Mouse (Mus musculus) embryonic facial prominence, embryonic 15.5 days (tissue): ENCODE measurements around the gene Cyp2d11. TPM values are rescaled to one million over a fixed set of nuclear protein-coding genes. Genes with fewer than 3 reads are reported as not detected.
A peak's percentile ranks its signal among the peaks of the same experiment; 100 is the strongest.

ENCODE experiments used
- ATAC-seq: fragments of 200-750 bp; cut with Nextera tagmentation; 2 replicates; pipeline ENCODE4 v1.8.0; 2017; ENCODE audit warnings: low read depth, moderate TSS enrichment; ENCODE audit not compliant: insufficient number of reproducible peaks, low FRiP score, low TSS enrichment
- H3K27ac ChIP-seq: fragments of 300-500 bp; sonication (generic); replicated peaks from 2 replicates; pipeline ENCODE4 v1.5.1; 2015; ENCODE audit warnings: mild to moderate bottlenecking, inconsistent platforms
- H3K27me3 ChIP-seq: fragments of 300-500 bp; sonication (generic); 2 replicates; pipeline ENCODE4 v1.6.1; 2015; ENCODE audit warnings: inconsistent platforms
- H3K36me3 ChIP-seq: fragments of 300-500 bp; sonication (generic); 2 replicates; pipeline ENCODE4 v1.6.1; 2015; ENCODE audit warnings: mild to moderate bottlenecking, inconsistent platforms
- H3K4me1 ChIP-seq: fragments of 300-500 bp; sonication (generic); 2 replicates; pipeline ENCODE4 v1.6.1; 2015; ENCODE audit warnings: inconsistent platforms
- H3K4me2 ChIP-seq: fragments of 300-500 bp; sonication (generic); replicated peaks from 2 replicates; pipeline ENCODE4 v1.6.1; 2015; ENCODE audit warnings: mild to moderate bottlenecking, inconsistent platforms
- H3K4me3 ChIP-seq: fragments of 300-500 bp; sonication (generic); replicated peaks from 2 replicates; pipeline ENCODE4 v1.5.1; 2015; ENCODE audit warnings: mild to moderate bottlenecking, inconsistent platforms
- H3K9ac ChIP-seq: fragments of 300-500 bp; sonication (generic); 2 replicates; pipeline ENCODE4 v1.6.1; 2015; ENCODE audit warnings: inconsistent platforms
- H3K9me3 ChIP-seq: fragments of 300-500 bp; sonication (generic); replicated peaks from 2 replicates; pipeline ENCODE4 v1.6.1; 2016; ENCODE audit warnings: inconsistent platforms
- WGBS: fragments of 180-500 bp; shearing (Covaris S2); methylation state at CpG from one replicate; pipeline ENCODE4 v1.1.7; 2015; 5-methylcytosine and 5-hydroxymethylcytosine counted together
- polyA plus RNA-seq: library from polyadenylated mRNA; unstranded; fragments of >200 nt; fragmentation: Nextera tagmentation; extraction: Ambion mirVana; gene quantifications from 2 replicates; pipeline ENCODE4 v1.2.1, GENCODE M21; 2015

Gene Cyp2d11
- polyA plus RNA-seq, 1 experiment from 2014 or later, result not detected

GRCm38 (mm10) chr15:82348258-82348998, 45.4 kb downstream of the Cyp2d11 start:
- no peak overlapping the region for H3K4me2 ChIP-seq
- WGBS, result 82% methylated on average over 8 of the region's 8 CpGs
- no peak for ATAC-seq
- H3K4me1 ChIP-seq, result peaks cover 32% of the 10 kb centered on the region
- peaks cover 36% of the 10 kb centered on the region for H3K36me3 ChIP-seq
- no peak overlapping the region for H3K27ac ChIP-seq
- no peaks in the 10 kb centered on the region for H3K27me3 ChIP-seq
- H3K9me3 ChIP-seq, result no peaks in the 10 kb centered on the region
- no peak overlapping the region for H3K9ac ChIP-seq
- H3K4me3 ChIP-seq, result no peak overlapping the region

DNA sequence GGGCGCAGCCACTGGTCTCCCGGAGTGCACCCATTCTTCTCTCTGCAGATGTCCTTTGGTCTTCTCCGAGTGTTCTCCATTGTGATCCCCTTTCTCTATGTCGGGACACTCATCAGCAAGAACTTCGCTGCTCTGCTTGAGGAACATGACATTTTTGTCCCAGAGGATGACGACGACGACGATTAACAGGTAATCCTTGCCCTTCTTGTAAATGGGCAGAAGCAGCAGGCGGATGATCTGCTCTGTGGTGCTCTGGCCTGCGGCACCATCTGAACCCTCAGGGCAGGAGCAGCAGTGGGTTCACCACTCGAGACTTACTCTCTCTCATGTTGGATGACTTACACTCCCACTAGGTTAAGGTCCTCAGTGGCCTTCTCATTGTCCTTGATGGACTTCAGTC, 46.0 kb downstream of the Cyp2d11 start:
- peaks cover 39% of the 10 kb centered on the region for H3K36me3 ChIP-seq
- no peak overlapping the region for H3K27ac ChIP-seq
- H3K4me1 ChIP-seq, result peaks cover 26% of the 10 kb centered on the region
- no peak overlapping the region for H3K4me2 ChIP-seq
- no peak overlapping the region for H3K9ac ChIP-seq
- WGBS, result 90% methylated on average over 12 of the region's 12 CpGs
- no peaks in the 10 kb centered on the region for H3K9me3 ChIP-seq
- peak overlapping the region; percentile 81; the same call in 1 of the 2 replicates for H3K4me3 ChIP-seq
- no peaks in the 10 kb centered on the region for H3K27me3 ChIP-seq
- no peak for ATAC-seq

GRCm38 (mm10) chr15:82347303-82347676, 46.5 kb downstream of the Cyp2d11 start:
- Histone ChIP-seq H3K4me3 (peak overlapping the region; percentile 81), H3K27ac (no peak overlapping the region), H3K27me3 (no peaks in the 10 kb centered on the region), H3K9ac (0 out of 2 replicates have a peak overlapping the region, but pooled peaks have one; percentile 73), H3K4me2 (peak overlapping the region; percentile 87), H3K4me1 (peaks cover 23% of the 10 kb centered on the region), H3K36me3 (peaks cover 39% of the 10 kb centered on the region), H3K9me3 (no peaks in the 10 kb centered on the region)
- WGBS, result 78% methylated on average over 4 of the region's 4 CpGs
- ATAC-seq, result no peak

DNA sequence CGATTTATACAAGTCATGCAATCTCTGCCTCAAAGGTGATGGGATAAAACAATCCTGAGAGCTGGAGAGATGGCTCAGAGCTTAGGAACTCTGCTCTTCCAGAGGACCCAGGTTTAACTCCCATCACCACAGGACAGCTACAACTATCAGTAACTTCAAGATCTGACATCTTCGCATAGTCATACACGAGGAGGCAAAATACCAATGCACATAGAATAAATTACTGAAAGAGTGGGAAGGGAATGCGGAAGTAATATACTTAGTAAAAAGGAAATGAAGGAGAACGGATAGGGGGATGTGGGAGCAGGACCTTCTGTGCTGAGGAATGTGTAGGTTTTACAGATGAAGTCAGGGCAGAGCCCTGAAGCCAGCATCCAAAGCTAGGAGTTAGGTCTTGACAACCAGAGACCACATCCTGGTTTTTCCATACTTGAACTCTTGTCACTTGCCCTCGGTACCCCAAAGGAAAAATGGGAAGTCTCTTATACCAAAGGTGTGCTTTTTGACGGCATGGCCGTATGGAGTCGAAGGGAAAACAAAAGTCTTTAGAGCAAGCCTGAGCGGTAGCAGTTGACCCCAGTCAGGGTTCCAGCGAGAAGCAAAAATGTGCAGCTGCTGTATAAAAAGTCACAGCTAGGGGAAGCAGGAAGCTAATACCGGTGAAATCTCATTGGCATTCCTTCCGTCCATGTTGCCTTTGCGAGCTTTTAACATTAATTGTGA, 47.1 kb downstream of the Cyp2d11 start:
- no peaks in the 10 kb centered on the region for H3K27me3 ChIP-seq
- peaks cover 39% of the 10 kb centered on the region for H3K36me3 ChIP-seq
- H3K4me2 ChIP-seq, result peak overlapping the region; percentile 87
- no peak for ATAC-seq
- H3K9ac ChIP-seq, result peak overlapping the region; percentile 73
- 56% methylated on average over 14 of the region's 14 CpGs for WGBS
- peak overlapping the region; percentile 81 for H3K4me3 ChIP-seq
- H3K27ac ChIP-seq, result peak overlapping the region; percentile 94
- no peaks in the 10 kb centered on the region for H3K9me3 ChIP-seq
- peaks cover 24% of the 10 kb centered on the region for H3K4me1 ChIP-seq

GRCm38 (mm10) chr15:82345820-82346470, 47.9 kb downstream of the Cyp2d11 start:
- H3K36me3 ChIP-seq, result peaks cover 36% of the 10 kb centered on the region
- no peaks in the 10 kb centered on the region for H3K9me3 ChIP-seq
- H3K27me3 ChIP-seq, result no peaks in the 10 kb centered on the region
- ATAC-seq, result peak; percentile 97
- H3K27ac ChIP-seq, result peak overlapping the region; percentile 94
- peak overlapping the region; percentile 81 for H3K4me3 ChIP-seq
- H3K9ac ChIP-seq, result peak overlapping the region; percentile 73
- under 1% methylated on average over 51 of the region's 51 CpGs for WGBS
- H3K4me2 ChIP-seq, result peak overlapping the region; percentile 87
- peaks cover 28% of the 10 kb centered on the region for H3K4me1 ChIP-seq

GRCm38 (mm10) chr15:82344971-82345370, 48.9 kb downstream of the Cyp2d11 start:
- H3K4me3 ChIP-seq, result no peak overlapping the region
- H3K27me3 ChIP-seq, result no peaks in the 10 kb centered on the region
- 0 out of 2 replicates have a peak overlapping the region, but pooled peaks have one; percentile 17 for H3K27ac ChIP-seq
- H3K4me1 ChIP-seq, result peaks cover 36% of the 10 kb centered on the region
- no peak for ATAC-seq
- no peak overlapping the region for H3K9ac ChIP-seq
- H3K4me2 ChIP-seq, result no peak overlapping the region
- WGBS, result 88% methylated on average over 6 of the region's 6 CpGs
- peaks cover 27% of the 10 kb centered on the region for H3K36me3 ChIP-seq
- H3K9me3 ChIP-seq, result no peaks in the 10 kb centered on the region

DNA sequence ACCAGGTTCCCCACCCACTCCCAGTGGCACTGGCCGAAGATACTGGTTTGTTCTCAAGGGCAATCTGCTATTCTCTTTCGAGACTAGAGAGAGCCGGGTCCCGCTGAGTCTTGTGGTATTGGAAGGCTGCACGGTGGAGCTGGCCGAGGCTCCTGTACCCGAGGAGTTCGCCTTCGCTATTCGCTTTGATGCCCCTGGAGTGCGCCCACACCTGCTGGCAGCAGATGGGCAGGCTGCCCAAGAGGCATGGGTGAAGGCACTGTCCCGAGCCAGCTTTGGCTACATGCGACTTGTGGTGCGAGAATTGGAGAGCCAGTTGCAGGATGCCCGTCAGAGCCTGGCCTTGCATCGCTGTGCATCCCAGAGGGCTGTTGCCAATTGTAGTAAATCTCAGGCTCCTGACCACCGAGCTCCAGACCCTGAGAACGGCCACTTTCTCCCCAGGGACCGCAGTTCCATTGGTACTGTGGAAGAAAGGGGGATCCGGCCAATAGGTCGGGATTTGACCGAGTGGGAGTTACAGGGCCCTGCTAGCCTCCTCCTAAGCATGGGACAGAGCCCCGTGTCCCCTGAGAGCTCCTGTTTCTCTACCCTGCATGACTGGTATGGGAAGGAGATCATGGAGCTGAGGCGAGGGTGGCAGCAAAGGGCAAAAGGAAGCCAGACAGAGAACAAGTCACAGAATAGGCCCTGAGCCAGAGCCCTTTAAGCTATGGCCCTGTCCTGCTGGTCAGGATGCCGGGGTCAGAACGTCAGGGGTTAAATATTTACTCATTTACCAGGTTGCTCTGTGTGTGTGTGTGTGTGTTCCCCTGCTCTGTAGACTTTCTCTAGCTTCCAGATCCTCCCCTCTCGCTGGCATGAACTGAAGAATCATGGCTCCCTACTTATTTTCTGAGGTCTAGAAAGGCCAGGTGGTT, 50.2 kb downstream of the Cyp2d11 start:
- peaks cover 14% of the 10 kb centered on the region for H3K36me3 ChIP-seq
- WGBS, result 87% methylated on average over 27 of the region's 27 CpGs
- no peaks in the 10 kb centered on the region for H3K9me3 ChIP-seq
- H3K9ac ChIP-seq, result no peak overlapping the region
- H3K4me1 ChIP-seq, result peaks cover 42% of the 10 kb centered on the region
- H3K4me3 ChIP-seq, result no peak overlapping the region
- ATAC-seq, result no peak
- H3K4me2 ChIP-seq, result no peak overlapping the region
- no peak overlapping the region for H3K27ac ChIP-seq
- no peaks in the 10 kb centered on the region for H3K27me3 ChIP-seq

DNA sequence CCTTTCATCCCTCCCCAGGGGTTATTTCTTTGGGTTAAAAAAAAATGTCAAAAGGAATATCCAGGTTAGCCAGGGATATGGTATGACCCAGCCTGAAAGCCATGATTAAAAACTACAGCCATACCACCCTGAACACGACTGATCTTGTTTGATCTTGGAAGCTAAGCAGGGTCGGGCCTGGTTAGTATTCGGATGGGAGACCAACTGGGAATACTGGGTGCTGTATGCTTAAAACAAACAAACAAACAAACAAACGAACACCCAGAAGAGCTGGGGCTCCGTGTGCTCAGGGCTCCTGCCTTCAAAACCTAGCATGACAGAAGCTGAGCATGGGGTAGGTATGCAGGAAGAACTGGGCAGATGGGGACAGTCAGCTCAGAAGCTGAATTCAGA, 51.3 kb downstream of the Cyp2d11 start:
- 71% methylated on average over 5 of the region's 5 CpGs for WGBS
- Histone ChIP-seq H3K9me3 (no peaks in the 10 kb centered on the region), H3K27me3 (no peaks in the 10 kb centered on the region), H3K27ac (no peak overlapping the region), H3K4me3 (no peak overlapping the region; the same call in 1 of the 2 replicates), H3K4me1 (peaks cover 45% of the 10 kb centered on the region), H3K9ac (no peak overlapping the region), H3K36me3 (0 out of 2 replicates have a peak, but pooled peaks cover 4% of the 10 kb centered on the region), H3K4me2 (0 out of 2 replicates have a peak overlapping the region, but pooled peaks have one; percentile 72)
- no peak for ATAC-seq

- Histone ChIP-seq H3K9ac (peak overlapping the region; percentile 68), H3K4me1 (peaks cover 44% of the 10 kb centered on the region), H3K27me3 (no peaks in the 10 kb centered on the region), H3K36me3 (peaks cover 5% of the 10 kb centered on the region; the same call in 1 of the 2 replicates), H3K27ac (peak overlapping the region; percentile 85), H3K4me2 (peak overlapping the region; percentile 72), H3K9me3 (no peaks in the 10 kb centered on the region), H3K4me3 (peak overlapping the region; percentile 59)
- ATAC-seq, result no peak
- WGBS, result 53% methylated on average over 15 of the region's 15 CpGs
Observed at GRCm38 (mm10) chr15:82341675-82342542, 51.9 kb downstream of the Cyp2d11 start.

DNA sequence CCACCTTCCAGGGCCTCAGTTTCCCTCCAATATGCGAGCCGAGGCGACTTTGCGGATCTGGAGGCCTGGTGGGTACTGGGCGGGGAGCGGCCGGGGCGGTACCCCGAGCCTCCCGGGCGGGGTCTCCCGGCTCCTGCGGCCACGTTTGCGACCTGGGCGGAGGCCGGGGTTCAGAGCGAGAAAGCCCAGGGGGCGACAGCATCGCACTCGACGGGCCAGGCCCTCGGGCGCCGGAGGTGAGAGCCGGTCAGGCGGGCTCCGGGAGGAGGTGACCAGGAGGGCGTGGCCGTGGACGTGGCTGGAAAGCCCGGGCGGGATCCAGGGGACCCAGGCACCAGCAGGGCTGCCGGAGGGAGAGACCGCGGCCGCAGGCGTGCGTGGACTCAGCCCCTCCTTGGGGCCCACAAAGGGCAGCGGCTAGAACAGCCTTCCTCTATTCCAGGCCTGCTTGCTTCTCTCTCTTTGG, 52.8 kb downstream of the Cyp2d11 start:
- Histone ChIP-seq H3K9ac (peak overlapping the region; percentile 68), H3K9me3 (no peaks in the 10 kb centered on the region), H3K4me2 (peak overlapping the region; percentile 72), H3K4me1 (peaks cover 47% of the 10 kb centered on the region), H3K4me3 (peak overlapping the region; percentile 59), H3K36me3 (peaks cover 11% of the 10 kb centered on the region; the same call in 1 of the 2 replicates), H3K27ac (peak overlapping the region; percentile 85), H3K27me3 (no peaks in the 10 kb centered on the region)
- WGBS, result 1% methylated on average over 35 of the region's 40 CpGs
- ATAC-seq, result no peak
